Mouse (Mus musculus) adrenal gland, postnatal 0 days (tissue): Measurements from ENCODE around the gene Nrf1. TPM values are rescaled to one million over a fixed set of nuclear protein-coding genes. Genes with fewer than 3 reads are reported as not detected.

Experiments used
- microRNA-seq: library from miRNA; unstranded; fragments of <30 nt; microRNA quantifications from one replicate; pipeline ENCODE4, GENCODE M21; 2016; ENCODE audit warnings: borderline replicate concordance; ENCODE audit not compliant: insufficient number of aligned reads
- polyA plus RNA-seq: library from polyadenylated mRNA; unstranded; fragments of >200 nt; fragmentation: Nextera tagmentation; extraction: Ambion mirVana; gene quantifications from 2 replicates; pipeline ENCODE4 v1.2.1, GENCODE M21; 2015

The Nrf1 gene
- 17.5 and 22.2 TPM in 2 replicates for polyA plus RNA-seq

GRCm38 (mm10) chr6:30047271-30048162 lies at the start of gene Nrf1:
Gene Nrf1, plus strand, starts transcription at chr6:30047988.

Small RNA genes within 50 kb of the gene (microRNA-seq; reads per million reads assigned to microRNA genes)
- gene Mir182 (363 reads per million, percentile 61 among the genes with 10 or more reads in this experiment), gene Mir183 (323 reads per million, percentile 58 among the genes with 10 or more reads in this experiment), gene Mir96 (82.3 reads per million, percentile 40 among the genes with 10 or more reads in this experiment)

Other genes starting within 250 kb of the Nrf1 start
- gene Strip2, start 131.0 kb upstream of the Nrf1 start, polyA plus RNA-seq = 0.77 and 0.95 TPM in 2 replicates